Mouse (Mus musculus) left cerebral cortex, adult 8-10 months (tissue): ENCODE results near the gene Arid1b. TPM values are rescaled to one million over a fixed set of nuclear protein-coding genes. Genes with fewer than 3 reads are reported as not detected.

Experiments
- DNase-seq, 2 experiments: peaks; one replicate each; pipeline ENCODE4 v3.0.0; 2022; ENCODE audit warnings: low spot score in 2 of 2
- total RNA-seq, 4 experiments: library from RNA; stranded (reverse); gene quantifications; 2 replicates each; pipeline ENCODE4 v1.2.4; 2022

The Arid1b gene
- total RNA-seq, 4 experiments from 2014 or later = 70.1 to 83.9 (median 72.5) TPM

GRCm38 (mm10) chr17:5270823-5271222, 276.7 kb downstream of the Arid1b start:
- DNase-seq = no peak

GRCm38 (mm10) chr17:5273118-5273517, 279.0 kb downstream of the Arid1b start:
- DNase-seq = no peak

- peak in 1 of 2 experiments; percentile 77 for DNase-seq
Observed at GRCm38 (mm10) chr17:5273685-5274084, 279.6 kb downstream of the Arid1b start.

GRCm38 (mm10) chr17:5274429-5274828, 280.3 kb downstream of the Arid1b start:
- no peak for DNase-seq

- DNase-seq = no peak
Observed at GRCm38 (mm10) chr17:5275749-5276148, 281.6 kb downstream of the Arid1b start.

GRCm38 (mm10) chr17:5277137-5277871, 283.2 kb downstream of the Arid1b start:
- peak in 1 of 2 experiments; percentile 59 for DNase-seq

- DNase-seq = no peak
Observed at GRCm38 (mm10) chr17:5280499-5281053, 286.4 kb downstream of the Arid1b start.

GRCm38 (mm10) chr17:5284783-5285182, 290.7 kb downstream of the Arid1b start:
- no peak for DNase-seq

GRCm38 (mm10) chr17:5285877-5286440, 291.8 kb downstream of the Arid1b start:
- DNase-seq = peak in 1 of 2 experiments; percentile 53

- DNase-seq = peak in 1 of 2 experiments; percentile 60
Observed at GRCm38 (mm10) chr17:5286571-5287209, 292.6 kb downstream of the Arid1b start.

GRCm38 (mm10) chr17:5287210-5287591, 293.1 kb downstream of the Arid1b start:
- no peak for DNase-seq

- DNase-seq = no peak
Observed at GRCm38 (mm10) chr17:5287641-5288040, 293.5 kb downstream of the Arid1b start.

- DNase-seq = no peak
Observed at GRCm38 (mm10) chr17:5293653-5294584, 299.8 kb downstream of the Arid1b start.

GRCm38 (mm10) chr17:5295086-5295947, 301.2 kb downstream of the Arid1b start:
- DNase-seq = peak; percentile 65 to 83

- no peak for DNase-seq
Observed at GRCm38 (mm10) chr17:5295948-5296262, 301.8 kb downstream of the Arid1b start.

GRCm38 (mm10) chr17:5297491-5297890, 303.4 kb downstream of the Arid1b start:
- DNase-seq = no peak

GRCm38 (mm10) chr17:5297984-5298383, 303.9 kb downstream of the Arid1b start:
- no peak for DNase-seq

- no peak for DNase-seq
Observed at GRCm38 (mm10) chr17:5298891-5299559, 304.9 kb downstream of the Arid1b start.

- no peak for DNase-seq
Observed at GRCm38 (mm10) chr17:5302971-5303746, 309.0 kb downstream of the Arid1b start.
